Mouse (Mus musculus): ENCODE results near the gene Nampt. TPM values are rescaled to one million over a fixed set of nuclear protein-coding genes. Genes with fewer than 3 reads are reported as not detected.
"Not testable (repeated sequence)": the region's sequence is repeated elsewhere in the genome, so short reads cannot be mapped to it uniquely, and the experiment has no call there.

The Nampt gene
- polyA plus RNA-seq, 2 experiments from 2014 or later = 31.8 to 38.8 TPM

DNA sequence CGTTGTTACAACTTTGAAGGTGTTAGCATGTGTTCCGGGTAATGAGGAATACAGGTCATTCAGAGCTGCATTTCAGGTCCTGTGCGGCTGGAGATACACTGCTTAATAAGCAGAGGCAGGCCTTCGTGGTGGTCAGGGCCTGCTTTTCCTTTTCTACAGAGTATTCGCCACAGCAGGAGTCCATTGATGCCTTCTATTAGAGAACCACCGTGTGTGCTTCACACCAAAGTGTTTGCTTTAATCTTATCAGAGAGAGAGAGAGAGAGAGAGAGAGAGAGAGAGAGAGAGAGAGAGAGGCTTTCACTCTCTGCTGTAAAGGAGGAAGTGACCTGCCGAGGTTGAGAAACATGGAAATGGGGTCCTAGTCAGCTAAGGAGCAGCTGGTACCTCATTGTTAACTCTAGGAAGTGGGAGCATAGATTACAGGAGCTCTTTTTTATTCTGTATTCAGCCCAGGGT is 22.1 kb downstream of the Nampt start:
- ATAC-seq = no peak

DNA sequence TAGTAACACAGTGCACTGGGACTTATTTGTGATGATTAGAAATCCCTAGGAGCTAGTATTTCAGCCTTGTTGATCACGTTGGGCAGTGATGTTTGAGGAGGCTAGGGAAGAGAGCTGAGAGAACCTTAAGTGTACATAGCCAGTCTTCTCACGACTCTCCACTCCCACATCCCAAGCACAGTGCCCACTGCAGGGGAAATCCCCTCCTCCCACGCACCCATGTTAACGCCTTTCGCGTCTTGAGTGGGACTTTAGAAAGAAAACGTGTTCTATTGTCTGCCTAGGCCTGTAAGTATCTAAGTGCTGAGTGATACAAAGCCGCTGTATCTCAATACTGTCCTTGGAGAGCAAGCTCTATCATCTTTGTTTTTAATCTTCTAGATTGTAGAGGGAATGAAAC is 27.0 kb downstream of the Nampt start:
- ATAC-seq = peak; percentile 67

DNA sequence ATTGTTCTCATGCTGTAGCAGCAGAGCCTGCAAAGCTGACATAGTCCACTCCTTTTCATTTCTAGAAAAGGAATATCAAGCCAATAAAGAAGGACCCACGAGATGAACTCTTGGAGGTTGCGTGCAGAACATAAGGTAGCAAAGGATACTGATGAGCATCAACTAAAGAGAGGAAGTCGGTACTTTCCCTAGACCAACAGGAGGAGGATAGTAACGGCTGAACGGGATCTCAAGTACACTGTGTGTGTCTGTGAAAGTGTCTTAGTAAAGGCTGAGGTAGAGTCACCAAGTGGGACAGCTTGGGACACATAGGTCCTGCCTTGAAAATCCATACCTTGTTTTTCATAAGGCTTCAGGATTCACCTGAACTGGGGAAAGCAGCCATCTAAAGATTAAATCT is 34.4 kb downstream of the Nampt start:
- no peak for ATAC-seq

DNA sequence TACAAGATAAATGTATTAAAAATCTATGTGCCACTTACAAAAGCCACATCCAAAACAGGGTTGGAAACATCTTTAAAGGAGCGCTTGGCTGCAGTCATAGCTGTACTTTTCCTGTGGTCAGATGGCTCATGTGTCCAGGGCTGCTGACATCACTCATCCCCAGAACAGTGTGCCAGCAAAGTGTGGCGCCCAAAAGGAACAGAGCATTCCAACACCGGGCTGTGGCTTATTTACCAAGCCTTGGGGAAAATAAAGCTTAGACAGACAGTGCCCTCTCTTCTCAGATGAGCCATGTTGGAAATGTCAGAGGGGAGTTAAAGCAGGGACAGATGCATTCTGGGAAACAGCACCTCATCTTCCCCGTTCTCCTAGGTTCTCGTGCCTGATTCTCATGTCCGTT is 35.5 kb downstream of the Nampt start:
- no peak for ATAC-seq

DNA sequence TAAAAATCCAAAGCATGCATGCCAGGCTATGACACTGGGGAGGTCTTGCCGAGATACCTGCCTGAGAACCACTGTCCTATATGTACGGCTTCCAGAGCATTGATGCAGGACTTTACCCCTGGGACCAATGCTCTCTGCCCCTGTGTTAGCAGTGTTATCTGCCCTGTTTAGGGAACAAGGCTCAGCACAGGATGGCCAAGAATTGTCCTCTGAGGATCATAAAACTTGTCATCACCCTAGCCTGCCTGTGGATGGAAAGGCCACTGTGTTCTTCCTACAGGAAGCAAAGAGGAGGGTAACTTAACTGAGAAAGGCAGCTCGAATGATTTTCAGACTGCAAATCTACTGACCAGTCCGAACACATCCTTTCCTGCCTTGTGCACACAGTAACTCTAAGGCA is 36.1 kb downstream of the Nampt start:
- no peak for ATAC-seq

DNA sequence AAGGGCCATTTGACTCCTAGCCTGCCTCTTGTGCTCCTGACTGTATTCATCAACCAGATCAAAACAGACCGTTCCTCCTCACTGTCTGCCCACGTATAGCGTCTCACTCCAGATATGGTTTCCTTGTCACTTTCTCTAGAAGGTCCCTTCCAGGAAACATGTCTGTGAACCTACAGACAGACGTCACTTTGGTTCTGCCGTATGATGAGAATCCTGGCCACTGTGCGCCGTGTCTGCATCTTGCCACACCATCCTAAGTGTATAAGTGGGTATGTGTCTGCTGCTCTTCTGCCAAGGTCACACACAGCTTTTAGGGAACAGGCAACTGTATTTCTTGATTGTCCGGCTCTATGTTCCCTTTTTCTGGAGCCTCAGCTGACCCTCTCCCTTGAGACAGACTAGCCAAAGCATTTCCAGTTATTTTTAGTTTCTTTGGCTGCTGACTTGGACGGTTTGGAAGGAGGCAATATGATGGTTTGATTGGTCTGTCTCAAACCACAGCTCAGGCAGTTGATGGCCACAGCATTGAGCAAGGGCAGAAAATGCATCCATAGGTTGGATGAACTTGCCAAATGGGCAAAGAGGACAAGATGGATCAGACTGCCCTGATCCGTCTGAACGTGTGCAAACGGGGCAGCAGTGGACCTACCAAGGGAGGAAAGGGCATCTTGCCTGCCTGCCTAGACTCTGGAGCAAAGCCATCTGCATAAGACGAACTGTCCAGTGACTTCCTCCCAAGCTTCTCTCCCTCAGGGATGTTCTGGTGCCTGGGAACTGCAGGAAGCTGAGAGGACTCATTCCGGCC is 37.6 kb downstream of the Nampt start:
- ATAC-seq = no peak

DNA sequence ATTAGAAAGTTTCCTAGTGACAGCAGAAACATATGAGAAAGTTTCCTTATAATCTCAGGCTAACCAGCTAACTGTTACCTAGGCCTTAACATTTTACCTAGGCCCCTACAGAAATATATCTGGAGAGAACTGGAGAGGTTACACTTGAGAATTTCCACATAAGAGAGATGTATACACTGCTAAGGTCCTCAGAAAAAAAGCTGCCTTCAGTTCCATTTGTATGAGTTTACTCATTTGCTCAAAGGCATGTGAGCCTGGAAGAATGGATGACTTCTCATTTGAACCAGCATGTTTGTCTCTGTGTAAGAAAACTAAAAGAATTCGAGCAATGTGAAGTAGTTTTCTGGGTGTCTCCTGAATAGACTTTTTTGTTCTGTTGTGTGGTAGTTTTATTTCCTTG is 39.1 kb downstream of the Nampt start:
- no peak for ATAC-seq

DNA sequence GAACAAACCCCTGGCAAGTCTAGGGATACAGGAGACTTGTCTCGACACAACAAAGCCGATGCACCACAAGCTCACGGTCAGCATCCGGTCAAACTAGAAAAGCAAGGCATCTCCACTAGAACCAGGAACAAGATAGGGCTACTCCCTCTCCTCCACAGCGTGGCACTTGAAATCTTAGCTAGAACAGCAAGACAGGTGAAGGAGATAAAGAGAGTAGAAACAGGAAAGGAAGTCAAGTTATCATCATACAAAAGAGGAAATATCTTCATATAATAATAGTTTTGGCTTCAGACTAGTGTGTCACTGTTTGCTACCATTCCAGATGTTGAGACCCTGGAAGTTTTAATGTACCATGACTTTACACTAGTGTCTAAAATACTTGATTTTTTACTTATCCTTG is 41.5 kb downstream of the Nampt start:
- ATAC-seq = no peak

DNA sequence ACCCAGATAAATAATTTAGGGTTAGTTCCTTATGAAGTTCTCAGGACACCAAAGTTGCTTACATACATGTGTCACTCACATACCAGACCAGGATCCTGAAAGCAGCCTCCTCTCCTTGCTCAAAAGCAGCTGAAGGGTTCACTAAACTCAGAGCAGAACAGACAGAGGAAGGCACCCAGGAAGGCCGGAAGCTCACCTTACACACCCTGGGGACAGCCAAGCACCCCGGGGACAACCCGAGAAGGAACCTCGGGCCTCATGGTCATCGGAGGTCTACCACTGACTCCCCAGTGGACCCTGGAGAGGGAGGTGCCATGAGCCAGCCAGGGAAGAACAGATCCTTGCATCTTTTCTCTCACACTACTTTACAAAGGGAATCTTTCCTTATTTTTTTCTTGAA is 51.5 kb downstream of the Nampt start:
- no peak for ATAC-seq

DNA sequence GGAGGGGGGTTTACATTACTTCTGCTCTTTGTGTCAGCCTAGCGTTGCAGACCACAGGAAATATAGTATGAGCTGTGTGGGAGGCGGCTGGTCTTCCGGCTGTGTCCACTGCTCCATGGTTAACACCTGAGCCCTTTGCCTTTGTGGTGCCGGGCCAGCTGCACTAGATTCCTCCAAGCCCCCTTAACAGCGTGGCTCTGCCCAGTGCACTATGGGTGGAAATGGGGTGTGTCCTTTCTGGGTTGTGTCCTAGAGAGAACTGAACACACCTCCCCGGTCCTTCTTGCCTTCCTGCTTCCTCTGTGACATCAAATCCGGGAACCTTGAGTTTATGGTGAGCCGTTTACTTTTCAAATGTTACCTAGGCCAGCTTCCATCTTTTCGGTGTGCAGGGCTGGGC is 58.2 kb downstream of the Nampt start:
- ATAC-seq = no peak

DNA sequence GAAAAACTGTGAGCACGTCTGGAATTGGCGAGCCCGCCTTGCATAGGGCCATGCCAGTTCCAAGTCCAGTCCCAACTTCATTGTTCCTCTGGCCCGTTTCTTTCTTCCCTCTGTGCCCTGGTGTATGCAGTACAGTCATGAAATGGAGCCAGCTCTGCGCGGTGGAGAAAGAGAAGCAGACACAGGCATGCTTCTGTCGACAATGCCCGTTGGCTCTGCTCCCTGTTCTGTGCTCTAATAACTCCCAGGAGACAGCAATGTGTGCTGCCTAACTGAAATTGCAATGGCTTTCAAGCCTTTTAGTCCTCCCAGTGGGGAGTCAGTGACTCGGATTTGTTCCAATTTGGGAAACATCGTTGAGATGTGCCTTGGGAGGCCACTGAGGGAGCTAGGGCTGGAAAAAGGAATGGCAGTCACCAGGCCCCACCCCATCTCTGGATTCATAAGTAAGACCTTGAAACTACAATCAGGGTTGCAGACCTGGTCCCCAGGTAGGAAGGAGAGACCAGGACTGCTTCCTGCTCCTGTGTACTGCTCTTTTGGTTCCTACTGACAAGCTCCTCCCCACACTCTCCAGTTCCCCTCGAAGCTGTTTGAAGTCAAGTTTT is 58.7 kb downstream of the Nampt start:
- no peak for ATAC-seq

DNA sequence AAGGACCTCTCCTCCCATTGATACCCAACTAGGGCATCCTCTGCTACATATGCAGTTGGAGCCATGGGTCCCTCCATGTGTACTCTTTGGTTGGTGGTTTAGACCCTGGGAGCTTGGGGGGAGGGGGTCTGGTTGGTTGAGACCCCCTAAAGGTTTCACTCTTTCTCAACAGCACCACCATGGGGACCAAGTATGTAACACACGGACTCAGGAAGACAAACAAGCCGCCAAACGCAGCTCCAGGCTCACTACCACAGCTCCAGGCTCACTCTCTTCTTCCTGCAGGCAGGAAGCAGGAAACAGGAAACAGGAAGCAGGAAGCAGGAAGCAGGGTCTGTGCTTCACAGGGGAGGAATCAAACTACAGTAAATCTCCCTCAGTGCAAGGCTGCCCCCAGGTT is 60.0 kb downstream of the Nampt start:
- ATAC-seq = no peak

DNA sequence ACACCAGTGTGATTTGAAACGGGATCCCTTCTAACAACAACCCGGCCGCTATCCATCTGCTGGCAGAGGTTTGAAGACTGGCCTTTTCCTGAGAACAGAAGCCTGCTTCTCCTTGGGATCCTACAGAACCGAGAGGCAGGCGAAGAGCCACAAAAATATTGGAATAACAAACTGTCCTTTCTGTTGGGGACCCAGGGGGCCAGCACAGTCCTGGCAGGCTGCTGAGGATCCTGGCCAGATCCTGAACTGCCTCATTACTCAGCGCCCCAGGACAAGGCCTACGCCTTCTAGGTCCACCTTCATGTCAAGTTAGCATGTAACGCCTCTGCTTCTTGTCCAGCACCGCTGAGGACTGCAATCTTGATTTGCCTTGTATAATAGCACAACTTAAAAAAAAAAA is 65.0 kb downstream of the Nampt start:
- no peak for ATAC-seq

DNA sequence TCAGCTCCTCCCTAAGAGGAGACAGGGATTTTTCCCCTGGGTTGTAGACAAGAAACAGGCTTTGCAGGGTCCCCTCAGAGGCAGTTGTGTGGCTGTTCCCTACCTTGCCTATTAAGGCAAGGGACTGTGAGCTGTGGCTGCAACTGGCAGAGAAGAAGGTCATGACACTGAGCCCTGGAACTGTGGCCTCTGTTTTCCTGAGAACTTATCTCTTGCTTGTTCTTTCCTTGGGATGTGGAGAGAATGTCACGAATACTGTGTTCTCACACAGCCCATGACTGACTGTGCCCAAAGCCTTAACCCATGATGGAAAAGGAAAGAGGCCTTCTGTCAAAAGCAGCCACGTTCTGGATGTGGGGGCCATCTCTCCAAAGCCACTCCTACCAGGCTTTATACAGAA is 65.7 kb downstream of the Nampt start:
- ATAC-seq = no peak

DNA sequence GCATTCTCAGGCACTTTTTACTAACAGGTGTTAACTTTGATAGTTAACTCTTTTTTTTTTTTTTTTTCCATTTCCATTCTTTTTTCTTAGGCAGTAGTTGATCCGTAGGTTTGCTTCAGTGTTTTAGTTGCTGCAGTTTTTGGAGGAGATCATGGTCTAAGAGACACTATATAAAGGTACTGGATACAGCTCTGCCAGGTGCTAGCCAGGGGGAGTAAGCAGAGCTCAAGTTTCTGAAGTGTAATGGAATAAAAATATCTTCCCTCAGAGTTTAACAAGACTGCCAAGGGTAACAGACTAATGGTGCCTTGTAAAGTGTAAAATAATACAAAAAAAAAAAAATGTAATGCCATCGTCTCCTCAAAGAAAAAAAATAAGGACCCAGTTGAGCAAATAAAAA is 67.0 kb downstream of the Nampt start:
- ATAC-seq = no peak

DNA sequence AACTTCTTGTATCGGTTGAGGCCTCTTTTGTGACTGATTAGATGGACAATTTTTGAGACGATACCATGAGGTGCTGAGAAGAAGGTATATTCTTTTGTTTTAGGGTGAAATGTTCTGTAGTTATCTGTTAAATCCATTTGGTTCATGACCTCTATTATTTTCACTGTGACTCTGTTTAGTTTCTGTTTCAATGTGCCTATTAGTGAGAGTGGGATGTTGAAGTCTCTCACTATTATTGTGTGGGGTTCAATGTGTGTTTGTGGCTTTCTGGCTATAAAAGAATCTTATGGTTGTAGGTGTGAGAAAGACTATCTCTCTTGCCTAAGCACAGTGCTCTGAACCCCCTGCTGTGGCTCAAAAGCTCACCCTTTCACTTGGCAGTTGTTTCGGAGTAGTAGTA is 68.9 kb downstream of the Nampt start:
- peak; percentile 51 for ATAC-seq

DNA sequence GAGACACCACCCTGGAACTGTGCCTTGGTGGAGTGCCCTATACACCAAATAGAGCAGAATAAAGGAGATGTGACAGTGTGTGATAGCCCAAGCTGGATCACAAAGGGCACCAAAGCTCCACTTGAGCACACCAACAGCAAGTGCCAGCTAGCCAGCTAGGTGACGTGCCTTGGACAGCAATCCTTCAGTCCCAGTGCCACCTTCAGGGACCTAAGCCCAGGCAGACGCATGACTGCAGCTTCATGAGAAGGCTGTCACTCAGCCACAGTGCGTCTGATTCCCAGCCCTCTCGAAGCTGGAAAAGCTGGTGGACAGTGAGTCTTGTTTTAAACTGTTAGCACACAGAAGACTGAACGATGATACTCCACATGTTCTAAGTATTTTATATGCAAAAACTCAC is 70.5 kb downstream of the Nampt start:
- ATAC-seq = no peak

DNA sequence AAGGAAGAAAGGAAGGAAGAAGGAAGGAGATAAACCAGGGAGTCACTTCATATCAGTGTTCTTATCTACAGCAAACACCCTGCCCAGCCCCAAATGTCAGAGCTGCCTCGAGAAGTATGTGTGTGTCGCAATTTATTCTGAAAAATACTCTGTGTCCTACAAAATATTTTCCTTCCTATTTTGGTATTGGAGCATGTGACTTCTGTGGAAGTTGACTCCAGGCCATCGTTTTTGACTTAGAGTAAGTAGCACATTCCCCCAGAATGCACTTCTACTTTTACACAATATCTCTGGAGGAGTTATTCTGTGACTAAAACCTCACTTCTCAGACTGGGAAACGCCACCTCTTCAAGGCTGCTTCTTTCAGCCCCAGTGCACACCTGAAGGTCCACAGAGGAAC is 71.1 kb downstream of the Nampt start:
- no peak for ATAC-seq

DNA sequence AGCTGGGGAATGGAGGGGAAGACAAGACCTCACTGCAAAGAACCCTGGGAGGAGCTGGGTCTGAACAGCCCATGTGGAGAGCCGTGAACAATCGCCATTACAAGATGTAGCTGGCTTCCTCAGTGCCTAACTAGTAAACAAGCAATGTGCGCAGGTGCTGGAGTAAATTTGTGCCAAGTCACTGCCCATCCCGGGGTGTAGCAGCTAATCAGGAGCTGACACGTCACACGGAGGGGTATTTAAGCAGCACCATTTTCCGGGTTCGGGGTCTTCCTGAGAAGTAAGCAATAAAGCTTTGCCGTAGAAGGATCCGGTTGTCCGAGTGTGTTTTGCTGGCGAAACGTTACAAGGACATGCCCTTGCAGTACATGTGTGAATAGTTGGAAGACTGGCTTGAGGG is 71.9 kb downstream of the Nampt start:
- not testable (repeated sequence) for ATAC-seq

DNA sequence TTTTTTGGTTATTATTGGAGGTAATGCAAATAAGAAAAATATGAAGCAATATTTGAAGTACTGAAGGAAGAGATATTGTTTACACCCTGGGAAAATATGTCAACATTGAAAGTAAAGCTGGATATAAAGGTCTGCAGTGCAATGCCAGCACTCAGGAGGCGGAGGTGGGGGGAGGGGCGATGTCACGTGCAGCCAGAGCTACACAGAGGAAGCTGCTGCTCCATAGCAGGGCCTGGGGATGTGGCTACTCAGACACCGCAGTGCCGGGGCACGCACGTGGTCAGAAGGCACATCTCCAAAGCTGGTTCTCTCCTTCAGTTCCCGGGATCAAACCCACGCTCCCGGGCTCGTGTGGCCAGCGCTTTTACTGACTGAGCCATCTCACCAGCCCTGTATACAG is 73.9 kb downstream of the Nampt start:
- no peak for ATAC-seq

DNA sequence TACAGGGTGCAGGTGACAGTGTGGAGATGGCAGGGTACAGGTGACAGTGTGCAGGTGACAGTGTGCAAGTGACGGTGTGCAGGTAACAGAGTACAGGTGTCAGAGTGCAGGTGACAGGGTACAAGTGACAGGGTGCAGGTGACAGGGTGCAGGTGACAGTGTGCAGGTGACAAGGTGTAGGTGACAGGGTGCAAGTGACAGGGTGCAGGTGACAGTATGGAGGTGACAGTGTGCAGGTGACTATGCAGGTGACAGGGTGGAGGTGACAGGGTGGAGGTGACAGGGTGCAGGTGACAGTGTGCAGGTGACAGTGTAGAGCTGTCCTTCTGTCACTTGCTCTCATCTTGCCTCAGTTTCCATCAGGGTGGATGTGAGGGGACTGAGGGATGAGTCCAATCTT is 76.5 kb downstream of the Nampt start:
- no peak for ATAC-seq

DNA sequence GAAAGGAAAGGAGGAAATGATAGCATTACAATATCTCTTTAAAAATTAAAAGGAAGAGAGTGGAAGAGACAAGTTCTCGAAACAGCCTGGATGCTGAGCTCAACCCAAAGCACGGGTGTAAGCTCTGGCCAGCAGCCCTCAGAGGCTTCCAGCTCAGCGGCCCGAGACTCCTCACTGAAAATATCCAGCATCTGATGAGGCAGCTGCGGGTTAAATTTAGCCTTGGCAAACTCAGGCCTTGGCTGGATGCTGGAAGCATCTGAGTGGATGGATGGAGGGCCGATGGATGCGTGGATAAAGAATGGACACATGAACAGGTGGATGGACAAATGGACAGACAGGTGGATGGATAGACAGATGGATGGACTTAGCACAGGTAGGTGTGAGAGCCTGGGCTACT is 77.2 kb downstream of the Nampt start:
- ATAC-seq = no peak

DNA sequence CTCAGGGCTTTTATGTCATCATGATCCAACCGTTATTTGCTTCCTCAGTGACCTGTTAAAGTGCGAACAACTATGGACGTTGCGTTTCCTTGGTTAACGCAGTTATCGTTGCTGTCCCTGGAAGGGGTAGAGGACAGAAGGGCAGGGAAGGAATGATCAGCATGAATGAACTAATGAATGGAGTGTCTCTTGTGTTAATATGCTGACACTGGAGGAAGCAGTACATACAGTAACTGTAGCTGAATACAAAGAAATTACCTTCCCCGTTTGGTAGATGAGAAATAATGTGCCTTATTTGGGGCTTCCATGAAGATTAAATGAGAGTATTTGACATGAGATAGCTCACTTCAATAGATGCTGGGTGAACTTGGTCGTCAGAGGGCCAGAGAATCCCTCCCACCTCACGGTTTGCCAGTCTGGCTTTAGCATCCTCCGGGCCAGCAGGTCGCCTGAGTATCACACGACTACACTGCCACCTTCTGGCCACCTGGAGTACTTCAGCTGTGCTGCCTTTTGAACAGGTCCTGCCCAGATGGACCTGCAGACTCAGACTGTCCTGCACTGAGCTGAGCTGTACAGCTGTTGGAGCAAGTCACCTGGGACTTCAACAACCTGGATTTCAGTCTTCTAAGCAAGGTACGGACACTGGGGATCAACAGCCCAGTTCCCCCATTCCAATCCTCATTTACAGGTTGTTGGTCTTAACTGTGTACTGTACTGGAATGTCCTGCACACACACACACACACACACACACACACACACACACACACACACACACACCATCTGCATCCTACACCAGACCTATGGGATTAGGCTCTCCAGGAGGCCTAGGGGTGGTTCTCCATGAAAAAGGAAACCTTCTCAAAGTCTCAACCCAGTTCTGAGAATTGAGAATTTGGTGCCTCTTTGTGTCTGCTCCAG is 78.1 kb downstream of the Nampt start:
- ATAC-seq = peak; percentile 91

DNA sequence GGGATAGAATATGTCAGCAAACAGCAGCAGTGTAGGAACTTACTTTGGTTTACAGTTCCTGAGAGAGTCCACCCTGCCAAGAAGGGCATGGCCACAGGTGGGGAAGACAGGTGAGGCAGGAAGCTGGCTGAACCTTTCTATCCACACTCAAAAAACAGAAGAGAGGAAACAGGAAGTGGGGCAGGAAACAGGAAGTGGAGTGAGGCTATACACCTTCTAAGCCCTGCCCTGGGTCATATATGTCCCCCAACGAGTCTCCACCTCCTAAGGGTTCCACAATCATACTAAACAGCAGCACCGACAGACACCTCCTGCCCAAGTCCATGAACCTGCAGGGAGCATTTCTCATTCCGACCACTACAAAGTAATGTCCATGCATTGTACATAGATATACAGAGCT is 81.7 kb downstream of the Nampt start:
- ATAC-seq = peak; percentile 54

All from CD4-positive, CD25-positive, alpha-beta regulatory T cell, adult 4 months (primary cell).